In the genomic region with DNA sequence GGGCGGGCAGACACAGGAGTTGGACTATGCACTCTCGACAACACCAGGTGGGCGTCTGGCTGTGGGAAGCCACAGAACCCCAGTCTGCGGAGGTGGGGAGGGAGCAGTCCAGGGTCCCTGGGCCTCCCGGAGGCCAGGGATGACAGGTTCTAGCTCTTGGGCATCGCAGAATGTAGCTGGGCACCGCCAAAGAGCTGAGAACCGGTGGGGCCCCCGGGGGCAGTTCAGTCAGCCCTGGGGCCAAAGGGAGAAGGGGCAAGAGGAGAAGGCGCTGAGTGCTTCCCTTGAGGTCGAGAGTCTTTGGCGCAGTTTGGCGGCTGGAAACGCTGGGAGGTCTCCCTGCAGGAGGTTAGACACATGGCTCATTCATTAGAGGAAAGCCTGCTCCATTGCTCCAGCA, we compare ENCODE assay signal across 10 mouse cellular contexts. TPM values are rescaled to one million over a fixed set of nuclear protein-coding genes. Genes with fewer than 3 reads are reported as not detected.
A peak's percentile ranks its signal among the peaks of the same experiment; 100 is the strongest.
DNase-seq lines count a peak whose midpoint lies in the region; ATAC-seq and TF ChIP-seq lines count a peak whose summit lies in the region.
"Had no signal": no experiment of that assay in that cellular context is flagged by ENCODE, and none has a peak within 500 bp of the region (broad histone marks: within the 10 kb centered on the region; RNA-seq: fewer than 3 reads in every experiment).

No protein-coding gene starts in this region.

- no peaks in the 10 kb centered on the region for H3K27me3 ChIP-seq in stomach, embryonic 15.5 days (replicated peaks)
- no peaks in the 10 kb centered on the region for H3K27me3 ChIP-seq in stomach, postnatal 0 days (ENCODE audit: control insufficient read depth, insufficient read depth, low read length)
- 0 out of 2 replicates have a peak, but pooled peaks cover 2% of the 10 kb centered on the region for H3K27me3 ChIP-seq in hindbrain, embryonic 13.5 days
- no peaks in the 10 kb centered on the region for H3K27me3 ChIP-seq in liver, embryonic 16.5 days (ENCODE audit: control insufficient read depth, insufficient read depth, low read depth, low read length)

- no peak overlapping the region for H3K27ac ChIP-seq in stomach, embryonic 15.5 days
- H3K27ac ChIP-seq in stomach, postnatal 0 days (replicated peaks): no peak overlapping the region
- H3K27ac ChIP-seq in hindbrain, embryonic 13.5 days: no peak overlapping the region
- H3K27ac ChIP-seq in liver, embryonic 16.5 days (ENCODE audit: low read length): no peak overlapping the region

- H3K36me3 ChIP-seq in stomach, embryonic 15.5 days: no peaks in the 10 kb centered on the region
- no peaks in the 10 kb centered on the region for H3K36me3 ChIP-seq in stomach, postnatal 0 days (ENCODE audit: control insufficient read depth, insufficient read depth, low read length)
- no peaks in the 10 kb centered on the region for H3K36me3 ChIP-seq in hindbrain, embryonic 13.5 days
- H3K36me3 ChIP-seq in liver, embryonic 16.5 days (ENCODE audit: control insufficient read depth, insufficient read depth): no peaks in the 10 kb centered on the region

- no peaks in the 10 kb centered on the region for H3K9me3 ChIP-seq in stomach, embryonic 15.5 days
- no peaks in the 10 kb centered on the region for H3K9me3 ChIP-seq in stomach, postnatal 0 days (ENCODE audit: control insufficient read depth, low read length)
- no peaks in the 10 kb centered on the region for H3K9me3 ChIP-seq in hindbrain, embryonic 13.5 days
- no peaks in the 10 kb centered on the region for H3K9me3 ChIP-seq in liver, embryonic 16.5 days (replicated peaks; ENCODE audit: control insufficient read depth, low read length)

- no peak overlapping the region for H3K9ac ChIP-seq in stomach, embryonic 15.5 days
- no peak overlapping the region for H3K9ac ChIP-seq in stomach, postnatal 0 days (ENCODE audit: low read length)
- peak overlapping the region; percentile 13; the same call in 1 of the 2 replicates for H3K9ac ChIP-seq in hindbrain, embryonic 13.5 days
- no peak overlapping the region for H3K9ac ChIP-seq in liver, embryonic 16.5 days (ENCODE audit: low read depth, low read length)

- 16% methylated on average over 14 of the region's 14 CpGs for WGBS in stomach, embryonic 15.5 days
- 24% methylated on average over 14 of the region's 14 CpGs for WGBS in stomach, postnatal 0 days
- 19% methylated on average over 14 of the region's 14 CpGs for WGBS in hindbrain, embryonic 13.5 days
- WGBS in liver, embryonic 16.5 days (ENCODE audit: insufficient replicate concordance): 18% methylated on average over 14 of the region's 14 CpGs

- 0 out of 2 replicates have a peak overlapping the region, but pooled peaks have one; percentile 23 for H3K4me2 ChIP-seq in stomach, embryonic 15.5 days
- H3K4me2 ChIP-seq in stomach, postnatal 0 days (replicated peaks; ENCODE audit: low read depth): no peak overlapping the region
- peak overlapping the region; percentile 43 for H3K4me2 ChIP-seq in hindbrain, embryonic 13.5 days
- H3K4me2 ChIP-seq in liver, embryonic 16.5 days (ENCODE audit: low read depth, low read length): no peak overlapping the region

- DNase-seq in stomach, postnatal 0 days (ENCODE audit: low spot score): no peak
- DNase-seq in right cerebral cortex, adult 18-20 months: no peak
- DNase-seq in frontal cortex, adult 2 months (ENCODE audit: extremely low spot score in 1 of 2, low spot score in 1 of 2): no peak
- DNase-seq: lung, postnatal 4 days; thymus, postnatal 14 days had no signal

- TF ChIP-seq EP300 in stomach, postnatal 0 days (optimal IDR thresholded peaks at IDR 0.05): no peak

- TF ChIP-seq CTCF in stomach, postnatal 0 days (IDR thresholded peaks at IDR 0.05; ENCODE audit: low read depth): no peak

- ATAC-seq in stomach, embryonic 15.5 days (ENCODE audit: insufficient read depth, low FRiP score, low read depth): no peak
- no peak for ATAC-seq in stomach, postnatal 0 days (ENCODE audit: low FRiP score, low TSS enrichment)
- ATAC-seq in hindbrain, embryonic 13.5 days (ENCODE audit: low FRiP score): no peak
- 0 out of 2 replicates have a peak, but pooled peaks have one; percentile 13 for ATAC-seq in liver, embryonic 16.5 days (ENCODE audit: low read depth)
- ATAC-seq in monocyte, adult 5-6 weeks (replicated peaks; ENCODE audit: insufficient number of reproducible peaks, low FRiP score, low TSS enrichment, poor library complexity, severe bottlenecking): no peak

- no peak overlapping the region for H3K4me3 ChIP-seq in stomach, embryonic 15.5 days (replicated peaks)
- H3K4me3 ChIP-seq in stomach, postnatal 0 days (ENCODE audit: low read depth, low read length): no peak overlapping the region
- H3K4me3 ChIP-seq in hindbrain, embryonic 13.5 days: no peak overlapping the region
- no peak overlapping the region for H3K4me3 ChIP-seq in liver, embryonic 16.5 days (ENCODE audit: low read depth, low read length)
- H3K4me3 ChIP-seq: erythroblast, embryonic 14.5 days had no signal

- peaks cover 4% of the 10 kb centered on the region; the same call in 1 of the 2 replicates for H3K4me1 ChIP-seq in stomach, embryonic 15.5 days
- H3K4me1 ChIP-seq in stomach, postnatal 0 days (replicated peaks; ENCODE audit: control insufficient read depth, insufficient read depth): no peaks in the 10 kb centered on the region
- H3K4me1 ChIP-seq in hindbrain, embryonic 13.5 days (replicated peaks): peaks cover 12% of the 10 kb centered on the region
- H3K4me1 ChIP-seq in liver, embryonic 16.5 days (ENCODE audit: control insufficient read depth, low read depth, low read length): no peaks in the 10 kb centered on the region

RNA-seq across cellular contexts. Expression of gene Aptx, which starts 26.7 kb away (rescaled TPM):
- polyA plus RNA-seq in stomach, embryonic 15.5 days (2015; fragmentation: Nextera tagmentation; extraction: Ambion mirVana): 24.2 and 25.0 TPM in 2 replicates
- 21.2 and 24.0 TPM in 2 replicates for polyA plus RNA-seq in stomach, postnatal 0 days (2015; fragmentation: Nextera tagmentation; extraction: Ambion mirVana)
- polyA plus RNA-seq in hindbrain, embryonic 13.5 days (2015; fragmentation: Nextera tagmentation; extraction: Ambion mirVana): 54.1 and 54.5 TPM in 2 replicates
- 7.9 and 8.1 TPM in 2 replicates for polyA plus RNA-seq in liver, embryonic 16.5 days (2015; fragmentation: Nextera tagmentation; extraction: Ambion mirVana)
- total RNA-seq in monocyte, adult 5-6 weeks (2017): 5.2 to 14.7 TPM (median 5.3 TPM) in 3 replicates
- 26.8 and 27.1 TPM in 2 replicates for polyA plus RNA-seq in frontal cortex, adult 2 months (2012; rRNA removed)

RNA-seq across cellular contexts. Expression of gene Dnaja1, which starts 45.6 kb away (rescaled TPM):
- polyA plus RNA-seq in stomach, embryonic 15.5 days (2015; fragmentation: Nextera tagmentation; extraction: Ambion mirVana): 361 and 370 TPM in 2 replicates
- polyA plus RNA-seq in stomach, postnatal 0 days (2015; fragmentation: Nextera tagmentation; extraction: Ambion mirVana): 185 and 203 TPM in 2 replicates
- polyA plus RNA-seq in hindbrain, embryonic 13.5 days (2015; fragmentation: Nextera tagmentation; extraction: Ambion mirVana): 792 and 817 TPM in 2 replicates
- 103 and 120 TPM in 2 replicates for polyA plus RNA-seq in liver, embryonic 16.5 days (2015; fragmentation: Nextera tagmentation; extraction: Ambion mirVana)
- total RNA-seq in monocyte, adult 5-6 weeks (2017): 358 to 846 TPM (median 373 TPM) in 3 replicates
- polyA plus RNA-seq in frontal cortex, adult 2 months (2012; rRNA removed): 116 and 127 TPM in 2 replicates

Comparison
In these comparisons a context has a peak if more than half of its experiments do, and no peak if none do; other contexts are left out.
1. H3K4me2 ChIP-seq: peak in stomach, embryonic 15.5 days (single experiment) and hindbrain, embryonic 13.5 days (single experiment); none in stomach, postnatal 0 days (single experiment) and liver, embryonic 16.5 days (single experiment).